Mouse (Mus musculus): ENCODE results near the gene Fgfrl1.
"Not testable (repeated sequence)": the region's sequence is repeated elsewhere in the genome, so short reads cannot be mapped to it uniquely, and the experiment has no call there.

The Fgfrl1 gene

DNA sequence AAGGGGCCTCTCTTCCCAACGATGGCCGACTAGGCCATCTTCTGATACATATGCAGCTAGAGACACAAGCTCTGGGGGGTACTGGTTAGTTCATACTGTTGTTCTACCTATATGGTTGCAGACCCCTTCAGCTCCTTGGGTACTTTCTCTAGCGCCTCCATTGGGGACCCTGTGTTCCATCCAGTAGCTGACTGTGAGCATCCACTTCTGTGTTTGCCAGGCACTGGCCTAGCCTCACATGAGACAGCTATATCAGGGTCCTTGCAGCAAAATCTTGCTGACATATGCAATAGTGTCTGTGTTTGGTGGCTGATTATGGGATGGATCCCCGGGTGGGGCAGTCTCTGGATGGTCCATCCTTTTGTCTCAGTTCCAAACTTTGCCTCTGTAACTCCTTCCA lies 59.1 kb downstream of the Fgfrl1 start:
- not testable (repeated sequence) for DNase-seq (ENCODE audit: low spot score)

Data from urinary bladder, postnatal 25 days (tissue).